Mouse (Mus musculus): ENCODE data around the gene Slain1.

The Slain1 gene

DNA sequence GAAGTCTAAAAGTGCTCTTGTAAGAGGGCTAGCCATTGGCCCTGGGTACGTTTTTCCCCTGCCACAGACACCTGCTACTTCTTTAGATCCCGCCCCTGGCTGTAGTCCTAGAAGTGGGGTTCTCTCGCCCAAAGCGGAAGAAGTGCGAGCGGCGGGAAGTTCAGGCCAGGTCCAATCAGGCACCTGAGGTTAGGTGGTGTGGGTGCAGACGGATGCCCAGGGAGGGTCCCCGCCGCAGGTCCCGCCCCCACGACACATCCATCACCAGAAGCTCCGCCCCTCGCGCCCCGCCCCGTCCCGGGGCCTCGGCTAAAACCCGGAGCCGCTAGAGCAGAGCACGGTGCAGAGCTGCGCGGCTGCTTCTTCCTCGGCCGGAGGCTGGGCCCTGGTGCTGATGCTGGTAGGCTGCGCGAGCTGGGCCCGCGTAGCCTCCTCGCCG, at the start of gene Slain1:
Gene Slain1 (plus strand): TSS at position 333 of the 439 bp plus-strand sequence.
- DNase-seq = peak; percentile 97

DNA sequence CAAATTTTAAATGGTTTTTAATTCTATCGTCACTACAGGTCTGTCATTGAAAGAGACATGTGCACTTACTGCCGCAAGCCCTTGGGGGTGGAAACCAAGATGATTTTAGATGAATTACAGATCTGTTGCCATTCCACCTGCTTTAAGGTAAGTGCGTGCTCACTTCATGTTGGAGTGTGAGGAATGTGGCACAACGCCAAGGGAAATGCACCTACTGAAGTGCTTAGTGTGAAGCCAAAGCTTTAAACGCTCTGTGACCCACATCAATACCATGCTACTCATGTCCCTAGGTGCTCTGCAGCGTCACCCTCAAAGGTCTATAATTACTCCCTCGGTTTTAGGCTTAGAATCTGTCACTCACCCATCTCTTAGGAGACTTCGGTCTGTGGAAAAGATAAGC, 42.0 kb upstream of the Slain1 start:
- DNase-seq = no peak

DNA sequence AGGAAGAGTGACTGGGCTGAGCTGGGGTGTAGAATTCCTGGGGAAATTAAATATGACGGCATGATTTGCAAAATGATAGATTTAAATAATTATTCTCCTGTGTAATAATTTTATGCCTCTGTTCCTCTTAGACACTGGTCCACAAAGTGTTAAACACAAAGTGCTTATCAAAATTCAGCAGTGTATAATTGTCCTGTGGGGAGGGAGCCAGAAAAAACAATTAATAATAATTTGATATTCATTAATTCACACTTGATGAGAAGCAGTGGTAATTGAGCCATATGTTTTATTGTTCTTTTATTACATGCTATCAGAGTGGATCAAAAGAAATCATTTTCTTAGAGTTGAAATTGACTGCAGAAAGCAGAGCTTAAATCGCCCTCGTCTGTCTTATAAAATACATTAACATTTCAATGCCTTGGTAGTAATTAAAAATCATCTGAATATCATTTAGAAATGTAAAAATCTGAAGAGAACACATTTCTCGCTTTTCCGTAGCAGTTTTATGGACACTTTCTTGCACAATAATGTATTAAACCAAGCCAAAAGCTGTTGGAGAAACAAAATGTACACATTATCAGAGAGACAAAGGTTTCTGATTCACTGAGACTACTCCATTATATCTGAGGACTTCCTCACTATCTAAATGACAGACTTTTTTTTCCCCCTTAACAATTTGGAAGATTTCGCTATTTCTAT, 36.3 kb upstream of the Slain1 start:
- DNase-seq = no peak

DNA sequence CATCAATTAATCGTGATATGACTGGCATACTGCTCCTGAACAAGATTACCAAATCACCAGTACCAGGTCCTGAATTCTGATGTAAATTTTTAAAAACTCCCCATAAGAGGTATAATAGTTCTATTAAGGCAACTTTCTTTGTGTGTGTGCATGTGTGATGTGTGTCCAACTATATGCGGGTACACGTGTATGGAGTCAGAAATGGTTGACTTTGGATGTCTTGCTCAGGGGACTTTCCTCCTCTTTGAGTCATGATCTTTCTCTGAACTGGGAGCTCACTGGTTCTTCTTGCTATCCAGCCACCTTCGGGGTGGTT, 35.8 kb upstream of the Slain1 start:
- DNase-seq = no peak

DNA sequence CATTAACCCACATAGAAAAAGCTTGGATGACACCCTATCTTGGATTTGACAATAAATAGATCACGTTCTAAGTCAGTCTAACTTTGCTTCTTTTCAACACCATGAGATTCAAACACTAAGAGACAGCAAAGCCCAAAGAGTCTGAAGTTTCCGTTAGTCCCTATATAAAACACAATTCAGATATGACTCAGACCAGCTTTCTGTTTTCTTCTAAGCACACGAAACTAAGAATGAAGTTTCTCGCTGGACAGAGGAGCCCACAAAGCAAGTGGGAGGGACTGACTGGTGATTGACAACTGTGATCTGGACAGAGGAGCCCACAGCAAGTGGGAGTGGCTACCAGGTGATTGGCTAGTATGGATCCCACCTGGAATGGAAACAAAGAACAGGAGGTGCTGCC, 30.3 kb upstream of the Slain1 start:
- DNase-seq = no peak

DNA sequence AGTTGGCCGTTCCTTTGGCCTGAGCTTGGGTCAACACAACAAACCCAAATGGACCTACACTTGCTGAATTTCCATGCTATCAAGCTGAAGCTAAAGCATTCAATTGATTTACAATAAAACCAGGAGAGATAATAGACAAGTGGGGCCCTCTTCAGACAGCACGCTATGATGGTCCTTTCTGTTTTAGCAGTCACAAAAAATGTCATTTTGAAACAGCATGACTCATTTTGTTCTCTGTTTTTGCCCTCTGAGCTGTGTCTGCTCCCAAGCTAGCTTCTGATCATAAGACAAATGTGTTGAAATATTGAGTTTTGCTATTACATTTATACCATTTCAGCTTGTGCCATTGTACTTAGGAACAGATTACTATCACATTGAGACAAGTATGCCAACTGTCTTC, 28.8 kb upstream of the Slain1 start:
- no peak for DNase-seq

DNA sequence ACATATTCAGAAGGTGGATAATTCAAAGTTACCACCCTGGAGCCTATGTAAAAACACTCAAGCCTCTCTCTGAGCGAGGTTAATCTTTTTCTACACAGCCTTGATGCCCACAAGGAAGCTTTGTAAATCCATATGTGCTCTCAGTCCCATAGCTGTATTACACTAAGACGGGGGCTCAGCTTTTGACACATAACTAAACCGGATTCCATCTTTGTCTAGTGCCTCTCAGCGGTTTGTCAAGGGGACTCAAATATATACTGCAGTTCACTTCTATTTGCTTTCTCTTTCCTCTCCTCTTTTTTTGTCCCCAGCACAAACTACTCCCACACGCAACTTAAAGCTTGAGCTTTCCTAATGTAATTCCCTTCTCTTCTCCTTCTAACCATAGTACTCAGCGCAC, 23.9 kb upstream of the Slain1 start:
- no peak for DNase-seq

DNA sequence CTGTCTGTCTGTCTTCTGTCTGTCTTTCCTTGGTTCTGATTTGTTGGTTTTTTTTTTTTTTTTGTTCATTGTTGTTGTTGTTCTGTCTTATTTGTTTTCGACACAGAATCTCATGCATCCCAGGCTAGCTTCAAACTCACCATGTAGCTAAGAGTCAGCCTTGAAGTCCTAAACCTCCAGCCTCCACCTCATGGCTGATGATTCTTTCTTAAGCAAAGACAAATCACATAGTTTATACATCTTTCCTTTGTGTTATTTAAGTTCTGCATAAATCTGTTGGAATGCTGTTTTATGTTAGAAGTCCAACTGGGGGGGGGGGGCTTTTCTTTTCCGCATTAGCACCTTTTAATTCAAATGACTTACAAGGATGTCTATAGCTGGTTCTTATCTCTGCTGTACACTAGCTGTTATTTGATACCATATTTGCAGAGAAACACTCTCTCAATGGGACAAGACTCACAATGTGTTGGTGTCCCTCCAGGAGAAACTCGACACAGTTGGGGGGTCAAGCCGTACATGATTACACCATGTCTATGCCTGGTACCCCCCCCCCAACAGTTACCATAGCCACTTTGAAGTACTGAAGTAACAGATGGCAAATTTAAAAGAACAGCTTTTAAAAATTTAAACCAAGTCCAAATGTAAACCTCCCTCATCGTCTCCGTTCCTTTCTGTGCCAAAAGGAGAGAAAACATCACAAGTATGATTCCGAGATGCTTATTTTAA, 20.2 kb upstream of the Slain1 start:
- DNase-seq = no peak

DNA sequence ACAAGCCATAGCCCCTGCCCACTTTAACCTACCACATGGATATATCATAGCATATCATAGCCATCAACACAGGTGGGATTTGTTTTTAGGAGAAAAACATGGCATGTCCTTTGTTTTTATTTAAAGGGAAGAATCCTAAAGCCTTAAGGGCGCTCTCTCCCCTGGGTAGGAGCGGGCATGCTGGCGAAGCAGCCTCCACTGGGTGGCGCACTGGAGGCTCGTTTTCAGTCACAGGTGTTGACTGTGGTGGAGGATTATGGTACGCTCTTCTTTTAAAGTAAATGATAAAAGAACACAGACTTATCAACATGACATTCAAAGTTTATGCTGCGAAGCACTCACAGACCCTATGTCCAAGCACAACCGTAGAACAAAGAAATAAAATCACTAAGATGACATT, 19.5 kb upstream of the Slain1 start:
- peak; percentile 63 to 65 for DNase-seq

DNA sequence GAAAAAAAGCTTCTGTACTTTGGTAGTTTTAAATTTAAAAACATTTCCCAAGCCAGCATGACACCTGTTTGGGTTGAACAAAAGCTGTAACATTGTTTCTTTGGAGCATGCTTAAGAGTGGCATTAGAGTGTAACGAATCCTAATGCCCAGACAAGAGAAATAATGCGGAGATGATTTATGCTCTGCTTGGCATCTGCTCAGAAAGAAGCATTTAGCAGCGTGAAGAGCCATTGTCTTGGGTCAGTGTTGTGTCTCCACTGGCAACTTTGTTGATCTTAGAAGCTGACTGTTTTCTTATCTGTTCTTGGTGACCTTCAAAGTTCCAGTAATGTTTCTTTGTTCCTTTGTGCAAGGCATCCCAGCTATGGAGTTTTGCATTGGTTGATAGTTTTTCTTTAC, 6.1 kb upstream of the Slain1 start:
- no peak for DNase-seq

DNA sequence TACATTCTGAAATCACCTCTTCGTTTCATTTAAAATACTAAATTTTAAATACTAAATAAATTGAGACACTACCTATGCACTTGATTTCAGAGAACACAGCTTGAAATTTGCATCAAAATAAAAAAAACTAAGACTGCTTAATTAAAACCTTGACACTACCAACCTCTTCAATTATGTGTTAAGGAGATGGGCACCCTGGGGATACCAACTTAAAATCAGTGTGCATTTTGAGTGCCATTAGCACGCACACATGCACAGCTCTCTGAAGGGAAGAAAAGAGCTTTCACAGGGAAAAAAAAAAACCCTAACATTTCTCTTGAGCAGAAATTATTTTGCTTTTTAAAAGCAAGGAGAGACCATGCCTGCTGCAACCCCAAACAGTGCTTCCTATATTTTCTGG, 2.0 kb upstream of the Slain1 start:
- DNase-seq = no peak

DNA sequence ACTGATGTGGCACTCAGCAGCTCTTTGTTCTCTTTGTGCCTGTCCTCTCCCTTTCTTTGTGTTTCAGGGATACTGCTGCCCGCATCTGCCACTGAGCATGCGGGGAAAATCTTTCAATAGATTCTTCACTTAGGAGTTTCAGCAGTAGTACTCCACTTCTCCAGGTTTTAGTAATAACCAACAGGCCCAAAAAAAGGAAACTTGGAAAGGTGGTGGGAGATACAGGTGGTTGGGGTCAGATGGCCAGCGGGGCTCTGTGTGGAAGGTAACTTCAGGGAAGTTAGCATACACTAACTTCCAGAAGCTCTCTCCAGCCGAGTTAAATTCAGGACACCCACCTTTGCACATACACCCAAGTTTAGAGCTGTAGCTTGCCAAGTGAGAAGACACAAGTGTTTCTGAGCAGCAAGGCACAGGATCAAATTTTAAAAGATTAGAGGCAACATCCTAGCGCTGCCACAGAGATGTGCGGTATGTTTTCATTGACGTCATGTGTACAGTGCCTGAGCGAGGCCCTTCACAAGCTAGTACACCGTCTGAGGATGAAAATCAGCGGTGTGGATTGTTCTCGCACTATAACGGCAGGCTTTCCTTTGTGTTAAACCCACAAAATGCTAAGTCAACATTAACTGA, 1.3 kb upstream of the Slain1 start:
- peak in 1 of 2 experiments; percentile 13 for DNase-seq

DNA sequence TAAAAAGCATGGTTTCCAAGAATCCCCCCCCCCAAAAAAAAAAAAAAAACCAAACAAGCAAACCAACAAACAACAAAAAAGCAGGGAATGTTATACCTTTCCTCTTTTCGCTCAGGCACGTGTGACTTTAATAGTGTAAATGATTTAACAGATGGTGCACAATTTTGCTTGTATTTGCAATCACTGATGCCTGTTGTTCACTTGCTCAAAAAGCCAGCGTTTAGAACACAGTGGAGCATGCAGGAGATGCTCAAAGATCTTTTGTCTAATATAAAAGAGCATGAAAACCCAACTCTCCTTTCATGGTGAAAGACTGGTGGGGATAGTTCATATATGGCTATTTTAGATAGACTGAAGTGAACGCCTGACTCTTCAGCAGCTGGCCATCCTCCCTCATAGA, 726 bp upstream of the Slain1 start:
- no peak for DNase-seq

DNA sequence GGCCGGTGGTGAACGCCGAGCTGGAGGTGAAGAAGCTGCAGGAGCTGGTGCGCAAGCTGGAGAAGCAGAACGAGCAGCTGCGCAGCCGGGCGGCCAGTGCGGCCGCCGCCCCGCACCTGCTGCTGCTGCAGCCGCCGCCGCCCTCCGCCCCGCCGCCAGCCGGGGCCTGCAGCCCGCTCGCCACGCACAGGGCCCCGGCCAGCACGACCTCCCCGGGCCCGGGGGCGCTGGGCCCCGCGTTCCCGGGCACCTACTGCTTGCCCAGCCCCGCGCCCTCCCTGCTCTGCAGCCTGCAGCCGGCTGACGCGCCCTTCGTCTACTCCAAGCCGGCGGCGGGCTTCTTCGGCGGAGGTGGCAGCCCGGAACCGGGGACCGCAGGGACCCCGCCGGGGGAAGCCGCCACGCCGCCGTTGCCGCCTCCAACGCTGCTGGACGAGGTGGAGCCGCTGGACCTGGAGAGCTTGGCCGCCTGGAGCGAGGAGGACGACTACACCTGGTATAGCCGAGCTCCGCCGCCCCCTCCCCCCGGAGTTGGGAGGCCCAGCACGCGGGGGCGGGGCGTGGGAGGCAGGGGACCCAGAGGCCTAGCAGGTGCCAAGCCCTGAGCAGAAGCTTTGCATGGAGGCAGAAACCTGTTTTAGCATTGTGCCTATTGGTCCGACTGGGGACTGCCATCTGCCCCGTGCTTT, 529 bp downstream of the Slain1 start:
- peak; percentile 80 to 81 for DNase-seq

DNA sequence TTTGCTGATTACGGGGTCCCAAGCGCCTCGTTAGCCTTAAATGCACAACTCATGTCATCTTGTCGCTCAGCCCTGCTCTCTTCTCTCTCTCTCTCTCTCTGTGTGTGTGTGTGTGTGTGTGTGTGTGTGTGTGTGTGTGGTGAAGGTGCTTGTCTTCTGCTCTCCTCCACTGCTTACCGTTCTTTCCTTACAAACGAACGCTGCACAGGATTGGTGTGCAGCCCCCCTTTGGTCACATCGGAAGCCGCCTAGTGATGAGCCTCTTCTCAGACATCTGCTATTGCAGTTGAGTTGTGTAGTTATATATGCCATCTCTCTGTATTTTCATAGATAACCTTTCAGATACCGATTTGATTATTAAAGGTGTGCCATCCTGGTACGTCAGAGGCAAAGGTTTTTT, 1.1 kb downstream of the Slain1 start:
- no peak for DNase-seq

DNA sequence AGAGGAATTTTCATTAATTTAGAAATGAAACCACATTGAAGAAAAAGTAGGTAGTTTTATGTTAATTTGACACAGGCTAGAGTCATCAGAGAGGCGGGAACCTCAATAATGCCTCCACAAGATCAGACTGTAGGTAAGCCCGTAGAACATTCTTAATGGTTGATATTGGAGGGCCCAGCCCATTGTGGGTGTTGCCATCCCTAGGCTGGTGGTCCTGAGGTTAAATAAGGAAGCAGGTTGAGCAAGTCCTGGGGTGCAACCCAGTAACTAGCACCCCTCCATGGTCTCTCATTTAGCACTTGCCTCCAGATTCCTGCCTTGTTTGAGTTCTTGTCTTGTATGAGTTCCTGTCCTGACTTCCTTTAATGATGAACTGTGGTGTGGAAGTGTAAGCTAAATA, 1.5 kb downstream of the Slain1 start:
- DNase-seq = no peak

DNA sequence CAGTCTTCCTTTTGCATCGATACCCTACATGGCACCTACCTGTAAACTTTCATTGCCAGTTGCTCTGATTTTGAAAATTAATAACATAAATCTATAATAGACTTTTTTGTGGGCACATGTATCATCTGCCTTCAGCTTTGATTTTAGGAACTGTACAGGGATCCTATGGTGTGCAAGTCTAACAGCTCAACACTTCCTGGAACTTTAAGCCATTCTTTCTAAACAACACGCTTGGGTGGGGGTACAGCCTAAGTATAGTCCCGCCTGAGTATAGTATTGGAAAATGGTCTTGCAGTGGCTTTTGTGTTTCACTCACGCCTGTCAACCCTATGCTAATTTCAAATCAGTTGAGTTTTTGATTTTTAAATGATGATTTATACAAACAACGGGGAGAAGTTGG, 2.5 kb downstream of the Slain1 start:
- no peak for DNase-seq

DNA sequence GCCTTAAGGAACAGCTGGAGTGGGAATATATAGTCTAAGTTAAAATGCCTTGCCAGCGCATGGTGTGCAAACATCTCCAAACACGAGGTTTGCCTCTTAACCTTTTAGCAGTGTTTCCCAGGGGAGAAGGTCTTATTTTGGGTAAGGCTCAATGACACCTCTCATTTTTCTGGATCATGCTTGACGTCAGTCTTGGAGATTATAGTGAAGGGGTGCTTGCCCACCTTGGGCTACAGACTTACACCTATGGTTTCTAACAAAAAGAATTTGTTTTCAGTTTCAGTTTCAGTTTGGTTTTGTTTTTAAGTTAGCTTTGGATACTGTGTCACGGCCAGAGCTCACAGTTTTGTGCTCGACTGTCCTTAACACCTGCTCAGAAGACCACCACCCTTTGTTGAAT, 3.8 kb downstream of the Slain1 start:
- peak; percentile 43 for DNase-seq

DNA sequence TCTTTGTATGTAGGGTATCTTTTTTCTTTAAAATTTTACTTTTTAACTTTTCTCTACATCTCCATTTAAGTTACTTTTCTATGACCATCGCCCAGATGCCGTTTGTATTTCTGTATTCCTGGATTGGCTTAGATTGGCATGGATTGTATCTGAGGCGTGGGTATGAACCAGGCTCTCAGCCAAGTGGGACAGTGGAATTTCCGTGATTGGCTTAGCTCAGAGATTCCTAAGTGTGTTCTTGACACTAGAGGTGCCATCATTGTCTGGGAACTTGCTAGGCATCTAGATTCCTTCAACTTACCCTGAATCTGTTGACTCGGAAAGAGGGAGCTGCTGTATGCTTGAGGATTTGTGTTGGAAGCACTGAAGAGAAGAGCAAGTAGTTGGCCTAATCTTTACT, 5.4 kb downstream of the Slain1 start:
- no peak for DNase-seq

DNA sequence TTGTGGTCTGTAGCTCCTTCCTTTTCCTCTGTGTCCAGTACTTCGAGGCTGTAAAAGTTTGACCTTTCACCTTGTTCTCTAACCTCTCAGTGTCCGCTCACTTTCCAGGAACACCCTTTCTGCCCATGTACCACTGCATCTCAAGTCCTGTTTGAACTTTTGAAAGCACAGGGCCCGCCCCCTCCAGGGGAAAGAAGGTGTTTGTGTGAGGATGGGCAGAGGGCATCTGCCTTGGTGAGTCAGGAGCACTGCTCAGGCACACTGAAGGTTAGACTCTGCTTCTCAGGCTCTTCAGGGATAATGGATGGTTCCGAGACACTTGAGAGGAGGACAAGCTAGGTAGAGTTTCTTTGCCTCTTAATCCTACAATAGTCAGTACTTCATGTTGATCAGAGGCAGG, 7.8 kb downstream of the Slain1 start:
- no peak for DNase-seq

DNA sequence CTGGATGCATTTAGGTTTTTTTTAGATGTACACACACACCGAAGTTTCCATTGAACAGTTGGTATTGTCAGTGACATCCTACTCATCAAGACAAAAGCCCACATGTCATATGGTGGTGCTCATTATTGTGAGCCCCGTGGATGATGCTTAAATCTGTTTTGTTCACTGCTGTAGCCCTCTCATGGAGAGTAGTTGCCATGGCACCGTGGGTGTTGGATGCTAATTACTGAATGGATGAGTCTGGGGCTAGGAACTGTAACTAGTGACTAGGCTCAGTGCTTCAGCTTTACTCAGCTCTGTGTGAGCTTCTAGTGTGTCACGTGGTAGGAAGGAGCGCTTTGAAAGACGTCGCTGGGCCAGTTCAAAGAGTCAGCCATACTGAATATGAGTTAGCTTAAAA, 13.0 kb downstream of the Slain1 start:
- DNase-seq = peak; percentile 50 to 51

DNA sequence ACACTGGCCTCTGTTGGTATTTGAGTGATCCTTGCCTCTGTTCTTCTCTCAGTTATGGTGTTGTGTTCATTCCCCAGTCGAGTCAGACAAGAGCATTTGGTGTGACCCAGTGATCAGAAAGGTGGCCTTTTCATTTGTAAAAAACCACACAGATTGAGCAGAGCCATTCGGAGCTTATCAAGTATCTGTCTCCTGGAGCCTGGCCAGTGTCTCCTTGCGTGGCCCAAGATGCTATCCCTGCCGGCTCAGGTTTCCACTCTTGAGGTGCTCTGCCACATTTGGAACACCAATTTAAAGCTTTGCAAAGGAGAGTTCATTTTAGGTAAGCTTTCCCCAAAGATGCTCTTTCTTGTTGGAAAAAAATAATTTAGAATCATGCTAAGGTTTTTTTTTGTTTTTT, 14.4 kb downstream of the Slain1 start:
- DNase-seq = no peak

DNA sequence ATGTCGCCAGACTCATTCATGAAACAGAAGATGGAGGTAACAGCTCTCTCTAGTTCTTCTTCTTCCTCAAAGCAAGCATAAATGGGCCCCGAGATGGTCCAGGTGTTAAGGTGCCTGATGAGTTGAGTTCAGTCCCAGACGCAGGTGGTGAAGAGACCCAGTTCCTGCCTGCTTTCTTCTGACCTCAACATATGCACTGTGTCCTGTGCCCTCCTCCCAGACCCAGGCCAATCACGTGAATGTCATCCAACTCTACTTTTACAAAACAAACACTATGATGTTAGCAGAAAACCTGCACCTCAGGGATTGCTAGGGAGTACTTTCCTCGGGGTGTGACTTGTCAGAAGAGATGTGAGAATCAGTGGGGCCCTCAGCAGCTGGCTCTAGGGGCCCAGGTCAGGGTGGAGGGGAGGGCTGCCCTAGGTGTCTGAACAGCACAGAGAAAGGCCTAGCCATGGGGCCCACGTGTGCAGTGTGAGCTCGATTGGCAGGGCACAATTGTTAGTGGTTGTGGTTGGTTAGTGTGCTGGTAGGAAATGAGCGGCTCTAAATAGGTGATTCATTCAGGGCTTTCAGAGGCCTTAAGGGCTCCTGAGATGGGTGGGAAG, 16.4 kb downstream of the Slain1 start:
- no peak for DNase-seq

All from B cell, adult 2 months (primary cell).